In genomic region chr7:41393048-41393971, GRCm38 (mm10) we compare ENCODE assay signal across 1 mouse cellular context.
TF ChIP-seq lines count a peak whose summit lies in the region.

TSS of gene AI987944 (minus strand) at chr7:41393379.

TF ChIP-seq in CH12.LX, 34 proteins besides CTCF, POLR2A, EP300 and RAD21 (continued from another document):
- no peak for TF ChIP-seq BHLHE40 (IDR thresholded peaks at IDR 0.05; ENCODE audit: low read depth, low read length)
TF ChIP-seq in CH12.LX: peak in this region for 10.
